Mouse (Mus musculus): ENCODE measurements around the gene Erv3. TPM values are rescaled to one million over a fixed set of nuclear protein-coding genes. Genes with fewer than 3 reads are reported as not detected.

Gene Erv3
- polyA plus RNA-seq (2014; fragmentation: Nextera tagmentation; extraction: Ambion mirVana), result not detected in 2 replicates

GRCm38 (mm10) chr2:131859721-131860120 is at the start of gene Erv3:
TSS of gene Erv3 (minus strand) at chr2:131859747.
- Histone ChIP-seq H3K4me2 (ENCODE audit: low read depth, low read length, severe bottlenecking) (no peak within 1 kb of the TSS), H3K27ac (ENCODE audit: low read depth, low read length) (no peak within 1 kb of the TSS), H3K27me3 (ENCODE audit: control insufficient read depth, insufficient read depth, low read length) (no peaks in the 10 kb centered on the region), H3K9me3 (ENCODE audit: control insufficient read depth, low read length) (no peaks in the 10 kb centered on the region), H3K4me1 (replicated peaks; ENCODE audit: control insufficient read depth, insufficient read depth, low read length) (no peaks in the 10 kb centered on the region), H3K36me3 (ENCODE audit: control insufficient read depth, insufficient read depth, low read length) (no peaks in the 10 kb centered on the region), H3K9ac (ENCODE audit: low read length) (no peak within 1 kb of the TSS), H3K4me3 (ENCODE audit: low read depth, low read length) (no peak within 1 kb of the TSS)
- no peak for DNase-seq (ENCODE audit: low spot score)
- no peak for ATAC-seq (replicated peaks; ENCODE audit: low FRiP score)
- WGBS, result 93% methylated on average over 5 of the region's 5 CpGs

- Histone ChIP-seq H3K9ac (ENCODE audit: low read length) (no peak overlapping the region), H3K4me3 (ENCODE audit: low read depth, low read length) (no peak overlapping the region), H3K4me2 (ENCODE audit: low read depth, low read length, severe bottlenecking) (peak overlapping the region; percentile 64), H3K27ac (ENCODE audit: low read depth, low read length) (no peak overlapping the region), H3K9me3 (ENCODE audit: control insufficient read depth, low read length) (no peaks in the 10 kb centered on the region), H3K36me3 (ENCODE audit: control insufficient read depth, insufficient read depth, low read length) (no peaks in the 10 kb centered on the region), H3K4me1 (replicated peaks; ENCODE audit: control insufficient read depth, insufficient read depth, low read length) (0 out of 2 replicates have a peak, but pooled peaks cover 5% of the 10 kb centered on the region), H3K27me3 (ENCODE audit: control insufficient read depth, insufficient read depth, low read length) (no peaks in the 10 kb centered on the region)
- ATAC-seq (replicated peaks; ENCODE audit: low FRiP score) (no peak), DNase-seq (ENCODE audit: low spot score) (no peak)
- 81% methylated on average over 1 of the region's 1 CpGs for WGBS
These were observed 49.4 kb upstream of the Erv3 start for GRCm38 (mm10) chr2:131908906-131909305.

- H3K4me3 ChIP-seq (ENCODE audit: low read depth, low read length), result no peak overlapping the region
- no peaks in the 10 kb centered on the region for H3K9me3 ChIP-seq (ENCODE audit: control insufficient read depth, low read length)
- 0 out of 2 replicates have a peak, but pooled peaks cover 5% of the 10 kb centered on the region for H3K4me1 ChIP-seq (replicated peaks; ENCODE audit: control insufficient read depth, insufficient read depth, low read length)
- 86% methylated on average over 7 of the region's 7 CpGs for WGBS
- no peak overlapping the region for H3K9ac ChIP-seq (ENCODE audit: low read length)
- no peaks in the 10 kb centered on the region for H3K27me3 ChIP-seq (ENCODE audit: control insufficient read depth, insufficient read depth, low read length)
- H3K27ac ChIP-seq (ENCODE audit: low read depth, low read length), result no peak overlapping the region
- no peak for ATAC-seq (replicated peaks; ENCODE audit: low FRiP score)
- no peaks in the 10 kb centered on the region for H3K36me3 ChIP-seq (ENCODE audit: control insufficient read depth, insufficient read depth, low read length)
- DNase-seq (ENCODE audit: low spot score), result no peak
- H3K4me2 ChIP-seq (ENCODE audit: low read depth, low read length, severe bottlenecking), result no peak overlapping the region
These were observed 48.9 kb upstream of the Erv3 start for GRCm38 (mm10) chr2:131908351-131908861.

GRCm38 (mm10) chr2:131907311-131907710 is 47.8 kb upstream of the Erv3 start:
- 88% methylated on average over 5 of the region's 5 CpGs for WGBS
- H3K4me3 ChIP-seq (ENCODE audit: low read depth, low read length), result no peak overlapping the region
- no peaks in the 10 kb centered on the region for H3K36me3 ChIP-seq (ENCODE audit: control insufficient read depth, insufficient read depth, low read length)
- no peak overlapping the region for H3K27ac ChIP-seq (ENCODE audit: low read depth, low read length)
- no peak overlapping the region for H3K4me2 ChIP-seq (ENCODE audit: low read depth, low read length, severe bottlenecking)
- H3K9ac ChIP-seq (ENCODE audit: low read length), result no peak overlapping the region
- no peaks in the 10 kb centered on the region for H3K27me3 ChIP-seq (ENCODE audit: control insufficient read depth, insufficient read depth, low read length)
- no peak for ATAC-seq (replicated peaks; ENCODE audit: low FRiP score)
- H3K9me3 ChIP-seq (ENCODE audit: control insufficient read depth, low read length), result no peaks in the 10 kb centered on the region
- no peak for DNase-seq (ENCODE audit: low spot score)
- H3K4me1 ChIP-seq (replicated peaks; ENCODE audit: control insufficient read depth, insufficient read depth, low read length), result 0 out of 2 replicates have a peak, but pooled peaks cover 5% of the 10 kb centered on the region

- no peak for ATAC-seq (replicated peaks; ENCODE audit: low FRiP score)
- Histone ChIP-seq H3K9me3 (ENCODE audit: control insufficient read depth, low read length) (no peaks in the 10 kb centered on the region), H3K27ac (ENCODE audit: low read depth, low read length) (no peak overlapping the region), H3K4me2 (ENCODE audit: low read depth, low read length, severe bottlenecking) (no peak overlapping the region), H3K9ac (ENCODE audit: low read length) (no peak overlapping the region), H3K4me3 (ENCODE audit: low read depth, low read length) (no peak overlapping the region), H3K36me3 (ENCODE audit: control insufficient read depth, insufficient read depth, low read length) (no peaks in the 10 kb centered on the region), H3K4me1 (replicated peaks; ENCODE audit: control insufficient read depth, insufficient read depth, low read length) (0 out of 2 replicates have a peak, but pooled peaks cover 5% of the 10 kb centered on the region), H3K27me3 (ENCODE audit: control insufficient read depth, insufficient read depth, low read length) (no peaks in the 10 kb centered on the region)
- DNase-seq (ENCODE audit: low spot score), result no peak
- 76% methylated on average over 1 of the region's 1 CpGs for WGBS
These were observed 47.3 kb upstream of the Erv3 start for GRCm38 (mm10) chr2:131906846-131907245.

- Histone ChIP-seq H3K36me3 (ENCODE audit: control insufficient read depth, insufficient read depth, low read length) (no peaks in the 10 kb centered on the region), H3K4me3 (ENCODE audit: low read depth, low read length) (no peak overlapping the region), H3K27me3 (ENCODE audit: control insufficient read depth, insufficient read depth, low read length) (no peaks in the 10 kb centered on the region), H3K4me1 (replicated peaks; ENCODE audit: control insufficient read depth, insufficient read depth, low read length) (0 out of 2 replicates have a peak, but pooled peaks cover 2% of the 10 kb centered on the region), H3K9ac (ENCODE audit: low read length) (no peak overlapping the region), H3K9me3 (ENCODE audit: control insufficient read depth, low read length) (no peaks in the 10 kb centered on the region), H3K27ac (ENCODE audit: low read depth, low read length) (no peak overlapping the region), H3K4me2 (ENCODE audit: low read depth, low read length, severe bottlenecking) (no peak overlapping the region)
- DNase-seq (ENCODE audit: low spot score), result no peak
- ATAC-seq (replicated peaks; ENCODE audit: low FRiP score), result no peak
- WGBS, result 92% methylated on average over 3 of the region's 3 CpGs
These were observed 46.7 kb upstream of the Erv3 start for GRCm38 (mm10) chr2:131906266-131906665.

GRCm38 (mm10) chr2:131905776-131906175 is 46.2 kb upstream of the Erv3 start:
- ATAC-seq (replicated peaks; ENCODE audit: low FRiP score) (no peak), DNase-seq (ENCODE audit: low spot score) (no peak)
- Histone ChIP-seq H3K4me2 (ENCODE audit: low read depth, low read length, severe bottlenecking) (no peak overlapping the region), H3K36me3 (ENCODE audit: control insufficient read depth, insufficient read depth, low read length) (no peaks in the 10 kb centered on the region), H3K4me3 (ENCODE audit: low read depth, low read length) (no peak overlapping the region), H3K27me3 (ENCODE audit: control insufficient read depth, insufficient read depth, low read length) (no peaks in the 10 kb centered on the region), H3K9ac (ENCODE audit: low read length) (no peak overlapping the region), H3K4me1 (replicated peaks; ENCODE audit: control insufficient read depth, insufficient read depth, low read length) (0 out of 2 replicates have a peak, but pooled peaks cover 2% of the 10 kb centered on the region), H3K9me3 (ENCODE audit: control insufficient read depth, low read length) (no peaks in the 10 kb centered on the region), H3K27ac (ENCODE audit: low read depth, low read length) (no peak overlapping the region)
- 62% methylated on average over 6 of the region's 6 CpGs for WGBS

- DNase-seq (ENCODE audit: low spot score) (no peak), ATAC-seq (replicated peaks; ENCODE audit: low FRiP score) (no peak)
- Histone ChIP-seq H3K9me3 (ENCODE audit: control insufficient read depth, low read length) (no peaks in the 10 kb centered on the region), H3K36me3 (ENCODE audit: control insufficient read depth, insufficient read depth, low read length) (no peaks in the 10 kb centered on the region), H3K4me1 (replicated peaks; ENCODE audit: control insufficient read depth, insufficient read depth, low read length) (0 out of 2 replicates have a peak, but pooled peaks cover 2% of the 10 kb centered on the region), H3K4me2 (ENCODE audit: low read depth, low read length, severe bottlenecking) (no peak overlapping the region), H3K27ac (ENCODE audit: low read depth, low read length) (no peak overlapping the region), H3K9ac (ENCODE audit: low read length) (no peak overlapping the region), H3K27me3 (ENCODE audit: control insufficient read depth, insufficient read depth, low read length) (no peaks in the 10 kb centered on the region), H3K4me3 (ENCODE audit: low read depth, low read length) (no peak overlapping the region)
- WGBS, result 67% methylated on average over 5 of the region's 5 CpGs
These were observed 45.5 kb upstream of the Erv3 start for GRCm38 (mm10) chr2:131905025-131905424.

- Histone ChIP-seq H3K4me1 (replicated peaks; ENCODE audit: control insufficient read depth, insufficient read depth, low read length) (no peaks in the 10 kb centered on the region), H3K4me3 (ENCODE audit: low read depth, low read length) (no peak overlapping the region), H3K36me3 (ENCODE audit: control insufficient read depth, insufficient read depth, low read length) (no peaks in the 10 kb centered on the region), H3K27ac (ENCODE audit: low read depth, low read length) (no peak overlapping the region), H3K9me3 (ENCODE audit: control insufficient read depth, low read length) (no peaks in the 10 kb centered on the region), H3K9ac (ENCODE audit: low read length) (no peak overlapping the region), H3K4me2 (ENCODE audit: low read depth, low read length, severe bottlenecking) (no peak overlapping the region), H3K27me3 (ENCODE audit: control insufficient read depth, insufficient read depth, low read length) (no peaks in the 10 kb centered on the region)
- ATAC-seq (replicated peaks; ENCODE audit: low FRiP score) (no peak), DNase-seq (ENCODE audit: low spot score) (no peak)
- WGBS, result 55% methylated on average over 8 of the region's 8 CpGs
These were observed 43.3 kb upstream of the Erv3 start for GRCm38 (mm10) chr2:131902867-131903266.
